Mouse (Mus musculus) G1E (cell line): Measurements from ENCODE around the gene Cnga1.

Experiments used
- CTCF ChIP-seq: IDR thresholded peaks from 2 replicates; pipeline ENCODE4 v1.5.1; 2012; ENCODE audit warnings: low read depth, low read length, inconsistent platforms, mixed read lengths
- GATA1 ChIP-seq: IDR thresholded peaks from 2 replicates; pipeline ENCODE4 v1.6.1; 2012; ENCODE audit warnings: borderline replicate concordance, low read length, inconsistent platforms, mixed read lengths
- POLR2AphosphoS5 ChIP-seq: IDR thresholded peaks from 2 replicates; pipeline ENCODE4 v1.6.1; 2012; ENCODE audit warnings: low read depth, low read length, inconsistent platforms; ENCODE audit not compliant: insufficient replicate concordance
- TAL1 ChIP-seq: conservative IDR thresholded peaks from 2 replicates; pipeline ENCODE4 v1.6.1; 2012; ENCODE audit warnings: low read depth, low read length, inconsistent platforms, mixed read lengths

GRCm38 (mm10) chr5:72587192-72587681, 56.8 kb downstream of the Cnga1 start, which contains the start of gene Gm5868:
- TF ChIP-seq GATA1 = no peak
- TF ChIP-seq CTCF = no peak
- no peak for TF ChIP-seq POLR2AphosphoS5
- TF ChIP-seq TAL1 = no peak
